Mouse (Mus musculus): ENCODE measurements at regions not wholly inside any gene's neighbourhood (a gene's known extent, or its start where the extent isn't known, plus 50 kb on each side); places are given as distances from the start of the nearest gene placed in this dataset.
A peak's percentile ranks its signal among the peaks of the same experiment; 100 is the strongest.

- Histone ChIP-seq H3K9ac (ENCODE audit: insufficient read depth, low read depth) (no peak overlapping the region), H3K9me3 (replicated peaks; ENCODE audit: low read length) (no peaks in the 10 kb centered on the region), H3K27me3 (replicated peaks) (no peaks in the 10 kb centered on the region), H3K79me2 (replicated peaks; ENCODE audit: control insufficient read depth, extremely low read depth, insufficient read depth, poor library complexity, severe bottlenecking) (no peaks in the 10 kb centered on the region), H3K4me3 (replicated peaks in 1 of 3; ENCODE audit: low read depth in 2 of 3, low read length in 2 of 3, poor library complexity in 1 of 3) (no peak overlapping the region), H3K36me3 (replicated peaks in 1 of 2; ENCODE audit: control insufficient read depth in 1 of 2, insufficient read depth in 1 of 2, low read length in 1 of 2) (peaks cover 0 to 26% of the 10 kb centered on the region in 2 experiments), H3K27ac (ENCODE audit: insufficient read depth, low read depth) (no peak overlapping the region), H3K4me2 (ENCODE audit: insufficient read depth, low read depth, poor library complexity, severe bottlenecking) (no peak overlapping the region), H3K4me1 (ENCODE audit: control insufficient read depth in 1 of 2, insufficient read depth in 2 of 2) (peaks cover 36 to 93% of the 10 kb centered on the region in 2 experiments)
- dilution Hi-C loops (cut with MboI; ENCODE audit: extremely low pct_ligation_motif_present, extremely low pct_unique_long_range_greater_than_20kb, low sequenced_read_pairs): no loop called here
- no peak for DNase-seq (ENCODE audit: extremely low read depth)
- no peak for TF ChIP-seq ZC3H11A (IDR thresholded peaks at IDR 0.05; ENCODE audit: low read depth, low read length)
- in situ Hi-C loops (cut with MboI; ENCODE audit: low pct_ligation_motif_present, low pct_unique_long_range_greater_than_20kb, low sequenced_read_pairs): no loop called here
Measured at GRCm38 (mm10) chr8:126837318-126838025, 108.2 kb downstream of the Tomm20 start.

GRCm38 (mm10) chr8:126835554-126835953 lies 110.1 kb downstream of the Tomm20 start:
- no peak overlapping the region for H3K4me3 ChIP-seq (replicated peaks in 1 of 3; ENCODE audit: low read depth in 2 of 3, low read length in 2 of 3, poor library complexity in 1 of 3)
- H3K4me1 ChIP-seq (ENCODE audit: control insufficient read depth in 1 of 2, insufficient read depth in 2 of 2): peaks cover 43 to 92% of the 10 kb centered on the region in 2 experiments
- no peaks in the 10 kb centered on the region for H3K79me2 ChIP-seq (replicated peaks; ENCODE audit: control insufficient read depth, extremely low read depth, insufficient read depth, poor library complexity, severe bottlenecking)
- H3K27me3 ChIP-seq (replicated peaks): no peaks in the 10 kb centered on the region
- no peak overlapping the region for H3K9ac ChIP-seq (ENCODE audit: insufficient read depth, low read depth)
- TF ChIP-seq IRF4 (IDR thresholded peaks at IDR 0.05; ENCODE audit: low read depth, low read length): no peak
- TF ChIP-seq ETS1 (conservative IDR thresholded peaks at IDR 0.05; ENCODE audit: low read depth, low read length): no peak
- dilution Hi-C loops (cut with MboI; ENCODE audit: extremely low pct_ligation_motif_present, extremely low pct_unique_long_range_greater_than_20kb, low sequenced_read_pairs): no loop called here
- H3K4me2 ChIP-seq (ENCODE audit: insufficient read depth, low read depth, poor library complexity, severe bottlenecking): no peak overlapping the region
- in situ Hi-C loops (cut with MboI; ENCODE audit: low pct_ligation_motif_present, low pct_unique_long_range_greater_than_20kb, low sequenced_read_pairs): no loop called here
- no peak overlapping the region for H3K27ac ChIP-seq (ENCODE audit: insufficient read depth, low read depth)
- DNase-seq (ENCODE audit: extremely low read depth): no peak
- no peaks in the 10 kb centered on the region for H3K9me3 ChIP-seq (replicated peaks; ENCODE audit: low read length)
- peaks cover 0 to 22% of the 10 kb centered on the region in 2 experiments for H3K36me3 ChIP-seq (replicated peaks in 1 of 2; ENCODE audit: control insufficient read depth in 1 of 2, insufficient read depth in 1 of 2, low read length in 1 of 2)

GRCm38 (mm10) chr8:126833471-126834453 lies 111.9 kb downstream of the Tomm20 start:
- Histone ChIP-seq H3K27me3 (replicated peaks) (no peaks in the 10 kb centered on the region), H3K27ac (ENCODE audit: insufficient read depth, low read depth) (peak overlapping the region; percentile 74), H3K4me3 (replicated peaks in 1 of 3; ENCODE audit: low read depth in 2 of 3, low read length in 2 of 3, poor library complexity in 1 of 3) (peak overlapping the region in 1 of 3 experiments; percentile 22), H3K4me2 (ENCODE audit: insufficient read depth, low read depth, poor library complexity, severe bottlenecking) (peak overlapping the region; percentile 1; the same call in 1 of the 2 replicates), H3K9ac (ENCODE audit: insufficient read depth, low read depth) (peak overlapping the region; percentile 17; the same call in 1 of the 2 replicates), H3K36me3 (replicated peaks in 1 of 2; ENCODE audit: control insufficient read depth in 1 of 2, insufficient read depth in 1 of 2, low read length in 1 of 2) (peaks cover 0 to 21% of the 10 kb centered on the region in 2 experiments), H3K4me1 (ENCODE audit: control insufficient read depth in 1 of 2, insufficient read depth in 2 of 2) (peaks cover 40 to 92% of the 10 kb centered on the region in 2 experiments), H3K79me2 (replicated peaks; ENCODE audit: control insufficient read depth, extremely low read depth, insufficient read depth, poor library complexity, severe bottlenecking) (no peaks in the 10 kb centered on the region), H3K9me3 (replicated peaks; ENCODE audit: low read length) (no peaks in the 10 kb centered on the region)
- dilution Hi-C loops (cut with MboI; ENCODE audit: extremely low pct_ligation_motif_present, extremely low pct_unique_long_range_greater_than_20kb, low sequenced_read_pairs): no loop called here
- peak; percentile 77 for DNase-seq (ENCODE audit: extremely low read depth)
- in situ Hi-C loops (cut with MboI; ENCODE audit: low pct_ligation_motif_present, low pct_unique_long_range_greater_than_20kb, low sequenced_read_pairs): no loop called here
- TF ChIP-seq MAX (IDR thresholded peaks at IDR 0.05; ENCODE audit: low read length): peak; percentile 39; the same call in 1 of the 2 replicates
- peak; percentile 33 for TF ChIP-seq ELF1 (IDR thresholded peaks at IDR 0.05; ENCODE audit: low read depth, low read length)
- TF ChIP-seq MAZ (IDR thresholded peaks at IDR 0.05; ENCODE audit: low read depth, low read length): no peak
- no peak for TF ChIP-seq MXI1 (IDR thresholded peaks at IDR 0.05; ENCODE audit: low read depth, low read length)
- peak; percentile 47 for TF ChIP-seq EP300 (IDR thresholded peaks at IDR 0.05; ENCODE audit: low read length)
- no peak for TF ChIP-seq ZC3H11A (IDR thresholded peaks at IDR 0.05; ENCODE audit: low read depth, low read length)
- no peak for TF ChIP-seq RCOR1 (conservative IDR thresholded peaks at IDR 0.05; ENCODE audit: low read depth, low read length)
- TF ChIP-seq BHLHE40 (IDR thresholded peaks at IDR 0.05; ENCODE audit: low read depth, low read length): peak; percentile 64
- no peak for TF ChIP-seq JUN (IDR thresholded peaks at IDR 0.05; ENCODE audit: insufficient read depth, low read depth, low read length)
- no peak; the same call in 1 of the 2 replicates for TF ChIP-seq TCF12 (IDR thresholded peaks at IDR 0.05; ENCODE audit: low read depth, low read length)
- no peak; the same call in 1 of the 2 replicates for TF ChIP-seq MEF2A (IDR thresholded peaks at IDR 0.05; ENCODE audit: borderline replicate concordance, low read depth, low read length)
- TF ChIP-seq E2F4 (IDR thresholded peaks at IDR 0.05; ENCODE audit: insufficient replicate concordance, low read depth, low read length): no peak
- TF ChIP-seq KAT2A (IDR thresholded peaks at IDR 0.05; ENCODE audit: insufficient replicate concordance, low read length): no peak
- TF ChIP-seq USF1 (IDR thresholded peaks at IDR 0.05; ENCODE audit: low read depth, low read length): no peak
- no peak for TF ChIP-seq NRF1 (IDR thresholded peaks at IDR 0.05; ENCODE audit: low read depth, low read length)
- TF ChIP-seq MAFK (IDR thresholded peaks at IDR 0.05; ENCODE audit: insufficient replicate concordance, low read length): peak; percentile 83
- TF ChIP-seq GABPA (IDR thresholded peaks at IDR 0.05; ENCODE audit: insufficient replicate concordance, low read depth, low read length): no peak
- TF ChIP-seq JUND (conservative IDR thresholded peaks at IDR 0.05; ENCODE audit: low read depth, low read length): no peak
